Mouse (Mus musculus): Measurements from ENCODE around the gene Rere.

- TF ChIP-seq MAFK (IDR thresholded peaks at IDR 0.05; ENCODE audit: insufficient read depth, low read depth, low read length) (no peak), CHD2 (IDR thresholded peaks at IDR 0.05; ENCODE audit: low read depth, low read length) (no peak), ZC3H11A (IDR thresholded peaks at IDR 0.05; ENCODE audit: borderline replicate concordance, low read depth, low read length) (no peak)
Measured at GRCm38 (mm10) chr4:150486097-150486496, 204.7 kb downstream of the Rere start.
